Mouse (Mus musculus): ENCODE results near the gene Pfdn5. TPM values are rescaled to one million over a fixed set of nuclear protein-coding genes. Genes with fewer than 3 reads are reported as not detected.

Gene Pfdn5
- polyA plus RNA-seq (2015; fragmentation: Illumina TruSeq; extraction: RNeasy Lipid Tissue Mini Kit (QIAGEN cat#74804); ENCODE audit: insufficient read depth, low read depth, low replicate concordance), result 82.8 TPM

DNA sequence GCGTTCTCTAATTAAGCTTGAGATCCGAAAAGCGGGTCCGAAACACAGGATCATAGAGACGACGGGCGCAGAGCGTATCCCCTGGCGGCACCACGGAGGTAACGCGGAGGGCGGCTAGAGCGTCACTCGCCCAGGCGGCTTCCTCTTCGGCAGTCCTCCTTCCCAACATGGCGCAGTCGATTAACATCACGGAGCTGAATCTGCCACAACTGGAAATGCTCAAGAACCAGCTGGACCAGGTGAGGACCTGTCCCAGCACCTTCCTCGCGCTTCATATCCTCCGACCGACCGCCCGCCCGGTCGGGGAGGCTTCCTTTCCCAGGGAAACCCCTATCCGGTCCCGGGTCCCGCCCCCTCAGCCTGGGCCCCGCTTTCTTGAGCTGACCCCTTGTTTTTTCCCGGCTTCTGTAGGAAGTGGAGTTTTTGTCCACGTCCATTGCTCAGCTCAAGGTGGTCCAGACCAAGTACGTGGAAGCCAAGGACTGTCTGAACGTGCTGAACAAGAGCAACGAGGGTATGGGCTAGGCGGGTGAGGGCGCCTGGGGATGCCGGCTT is at the start of gene Pfdn5:
Gene Pfdn5 (plus strand): TSS at position 95 of the 555 bp plus-strand sequence.

DNA sequence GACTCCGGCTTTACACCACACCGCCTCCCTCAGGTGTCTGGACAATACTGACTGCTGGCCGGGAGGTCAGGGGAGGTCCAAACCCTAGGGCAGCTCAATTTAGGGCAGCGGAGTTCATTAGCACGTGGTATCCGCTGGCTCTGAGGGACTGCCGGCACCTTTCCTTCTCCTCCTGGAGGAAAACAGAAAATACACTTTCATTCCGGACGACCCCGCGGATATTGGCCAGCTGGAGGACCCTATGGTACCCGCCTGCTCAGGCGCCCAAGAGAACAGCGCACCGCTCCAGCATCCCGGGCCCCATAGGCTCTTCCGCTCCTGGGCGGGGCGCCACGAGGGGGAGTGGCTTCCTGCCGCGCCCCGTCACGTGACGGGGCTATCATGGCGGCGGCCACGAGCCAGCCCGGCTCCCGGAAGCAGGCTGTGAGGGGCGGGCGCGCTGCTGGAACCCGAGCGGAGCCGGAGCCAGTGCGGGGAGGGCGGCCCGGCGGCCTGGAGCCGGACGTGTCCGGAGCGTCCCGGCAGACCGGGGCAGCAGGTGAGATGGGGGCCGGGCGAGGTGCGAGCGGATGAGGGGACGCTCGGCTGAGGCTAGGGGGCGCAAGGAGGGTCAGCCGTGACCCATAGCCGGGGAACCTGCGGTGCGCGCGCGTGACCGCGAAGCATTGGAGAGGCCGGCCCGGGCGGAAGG is 46.7 kb upstream of the Pfdn5 start, which contains the start of gene Mfsd5:
Gene Mfsd5 (plus strand): TSS at position 363 of the 691 bp plus-strand sequence.

GRCm38 (mm10) chr15:102295633-102296367 is 30.1 kb upstream of the Pfdn5 start, which contains the start of gene Espl1:
Gene Espl1, plus strand, starts transcription at chr15:102296266.

GRCm38 (mm10) chr15:102331610-102332015 is 5.7 kb downstream of the Pfdn5 start, which contains the start of gene Myg1:
Gene Myg1, plus strand, starts transcription at chr15:102331709.

DNA sequence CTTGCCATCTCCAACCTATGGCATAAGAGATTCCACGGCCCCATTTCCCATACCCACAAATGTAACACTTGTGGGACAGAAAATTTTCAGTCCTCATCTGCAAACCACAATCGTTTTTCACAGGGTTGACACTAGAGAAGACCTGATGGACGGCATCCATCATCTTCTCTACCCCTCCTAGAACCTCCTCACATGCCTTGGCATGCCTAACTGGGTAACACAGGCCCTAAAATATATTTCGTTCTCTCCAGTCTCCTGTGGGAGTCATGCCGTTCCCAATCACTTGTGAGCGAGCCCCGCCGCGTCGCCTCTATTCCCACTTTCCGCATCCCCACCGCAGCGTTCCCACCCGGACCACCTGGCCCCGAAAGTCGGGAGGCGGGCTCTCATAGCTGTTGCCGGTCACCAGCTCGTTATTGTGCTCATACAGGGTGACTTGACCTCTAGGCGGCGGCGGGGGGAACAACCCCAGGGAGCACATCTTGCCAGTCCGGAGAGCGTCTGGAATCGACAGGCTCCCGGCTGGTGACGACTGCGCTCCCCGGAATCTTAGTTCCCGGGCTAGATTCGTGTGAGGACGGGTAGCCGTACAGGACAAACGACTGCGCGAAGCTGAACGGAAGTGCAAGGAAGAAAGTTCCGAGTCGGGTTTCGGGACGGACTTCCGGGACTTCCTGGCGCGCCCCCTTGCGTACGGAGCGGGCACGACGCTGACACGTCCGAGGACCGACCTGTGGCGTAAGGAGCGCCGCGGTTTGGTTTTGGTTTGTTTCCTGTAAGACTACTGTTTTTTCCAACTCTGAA is 24.4 kb downstream of the Pfdn5 start, which contains the start of gene Aaas:
Gene Aaas (minus strand): TSS at position 634 of the 804 bp plus-strand sequence.

GRCm38 (mm10) chr15:102366733-102367344 is 40.9 kb downstream of the Pfdn5 start, which contains the start of gene Sp7:
Gene Sp7, minus strand, starts transcription at chr15:102367182.

Other genes with a start within 250 kb of the Pfdn5 start
- gene Tns2, start 225.7 kb upstream of the Pfdn5 start, polyA plus RNA-seq (2015; fragmentation: Illumina TruSeq; extraction: RNeasy Lipid Tissue Mini Kit (QIAGEN cat#74804); ENCODE audit: insufficient read depth, low read depth, low replicate concordance), result 62.5 TPM
- 11.0 TPM for gene Spryd3, start 189.9 kb upstream of the Pfdn5 start, polyA plus RNA-seq (2015; fragmentation: Illumina TruSeq; extraction: RNeasy Lipid Tissue Mini Kit (QIAGEN cat#74804); ENCODE audit: insufficient read depth, low read depth, low replicate concordance)
- 136 TPM for gene Igfbp6, start 181.8 kb upstream of the Pfdn5 start, polyA plus RNA-seq (2015; fragmentation: Illumina TruSeq; extraction: RNeasy Lipid Tissue Mini Kit (QIAGEN cat#74804); ENCODE audit: insufficient read depth, low read depth, low replicate concordance)
- gene Soat2, start 175.6 kb upstream of the Pfdn5 start, polyA plus RNA-seq (2015; fragmentation: Illumina TruSeq; extraction: RNeasy Lipid Tissue Mini Kit (QIAGEN cat#74804); ENCODE audit: insufficient read depth, low read depth, low replicate concordance), result 0.98 TPM
- 19.2 TPM for gene Zfp740, start 122.9 kb upstream of the Pfdn5 start, polyA plus RNA-seq (2015; fragmentation: Illumina TruSeq; extraction: RNeasy Lipid Tissue Mini Kit (QIAGEN cat#74804); ENCODE audit: insufficient read depth, low read depth, low replicate concordance)
- 14.2 TPM for gene Csad, start 121.4 kb upstream of the Pfdn5 start, polyA plus RNA-seq (2015; fragmentation: Illumina TruSeq; extraction: RNeasy Lipid Tissue Mini Kit (QIAGEN cat#74804); ENCODE audit: insufficient read depth, low read depth, low replicate concordance)
- gene Itgb7, start 94.2 kb upstream of the Pfdn5 start, polyA plus RNA-seq (2015; fragmentation: Illumina TruSeq; extraction: RNeasy Lipid Tissue Mini Kit (QIAGEN cat#74804); ENCODE audit: insufficient read depth, low read depth, low replicate concordance), result 2.8 TPM
- 13.8 TPM for gene Rarg, start 68.6 kb upstream of the Pfdn5 start, polyA plus RNA-seq (2015; fragmentation: Illumina TruSeq; extraction: RNeasy Lipid Tissue Mini Kit (QIAGEN cat#74804); ENCODE audit: insufficient read depth, low read depth, low replicate concordance)
- not detected for gene Gm9918, start 55.6 kb upstream of the Pfdn5 start, polyA plus RNA-seq (2015; fragmentation: Illumina TruSeq; extraction: RNeasy Lipid Tissue Mini Kit (QIAGEN cat#74804); ENCODE audit: insufficient read depth, low read depth, low replicate concordance)
- gene Mfsd5, start 46.7 kb upstream of the Pfdn5 start, polyA plus RNA-seq (2015; fragmentation: Illumina TruSeq; extraction: RNeasy Lipid Tissue Mini Kit (QIAGEN cat#74804); ENCODE audit: insufficient read depth, low read depth, low replicate concordance), result 8.9 TPM
- gene Espl1, start 29.9 kb upstream of the Pfdn5 start, polyA plus RNA-seq (2015; fragmentation: Illumina TruSeq; extraction: RNeasy Lipid Tissue Mini Kit (QIAGEN cat#74804); ENCODE audit: insufficient read depth, low read depth, low replicate concordance), result 1.5 TPM
- 24.2 TPM for gene Myg1, start 5.6 kb downstream of the Pfdn5 start, polyA plus RNA-seq (2015; fragmentation: Illumina TruSeq; extraction: RNeasy Lipid Tissue Mini Kit (QIAGEN cat#74804); ENCODE audit: insufficient read depth, low read depth, low replicate concordance)
- gene Aaas, start 24.7 kb downstream of the Pfdn5 start, polyA plus RNA-seq (2015; fragmentation: Illumina TruSeq; extraction: RNeasy Lipid Tissue Mini Kit (QIAGEN cat#74804); ENCODE audit: insufficient read depth, low read depth, low replicate concordance), result 18.0 TPM
- 0.26 TPM for gene Sp7, start 41.1 kb downstream of the Pfdn5 start, polyA plus RNA-seq (2015; fragmentation: Illumina TruSeq; extraction: RNeasy Lipid Tissue Mini Kit (QIAGEN cat#74804); ENCODE audit: insufficient read depth, low read depth, low replicate concordance)
- gene Sp1, start 80.0 kb downstream of the Pfdn5 start, polyA plus RNA-seq (2015; fragmentation: Illumina TruSeq; extraction: RNeasy Lipid Tissue Mini Kit (QIAGEN cat#74804); ENCODE audit: insufficient read depth, low read depth, low replicate concordance), result 6.9 TPM
- 1.3 TPM for gene Amhr2, start 119.3 kb downstream of the Pfdn5 start, polyA plus RNA-seq (2015; fragmentation: Illumina TruSeq; extraction: RNeasy Lipid Tissue Mini Kit (QIAGEN cat#74804); ENCODE audit: insufficient read depth, low read depth, low replicate concordance)
- 31.0 TPM for gene Prr13, start 132.9 kb downstream of the Pfdn5 start, polyA plus RNA-seq (2015; fragmentation: Illumina TruSeq; extraction: RNeasy Lipid Tissue Mini Kit (QIAGEN cat#74804); ENCODE audit: insufficient read depth, low read depth, low replicate concordance)
- 149 TPM for gene Pcbp2, start 144.4 kb downstream of the Pfdn5 start, polyA plus RNA-seq (2015; fragmentation: Illumina TruSeq; extraction: RNeasy Lipid Tissue Mini Kit (QIAGEN cat#74804); ENCODE audit: insufficient read depth, low read depth, low replicate concordance)
- not detected for gene Gm10337, start 177.6 kb downstream of the Pfdn5 start, polyA plus RNA-seq (2015; fragmentation: Illumina TruSeq; extraction: RNeasy Lipid Tissue Mini Kit (QIAGEN cat#74804); ENCODE audit: insufficient read depth, low read depth, low replicate concordance)
- 5.1 TPM for gene Map3k12, start 190.9 kb downstream of the Pfdn5 start, polyA plus RNA-seq (2015; fragmentation: Illumina TruSeq; extraction: RNeasy Lipid Tissue Mini Kit (QIAGEN cat#74804); ENCODE audit: insufficient read depth, low read depth, low replicate concordance)
- gene Tarbp2, start 192.1 kb downstream of the Pfdn5 start, polyA plus RNA-seq (2015; fragmentation: Illumina TruSeq; extraction: RNeasy Lipid Tissue Mini Kit (QIAGEN cat#74804); ENCODE audit: insufficient read depth, low read depth, low replicate concordance), result 11.7 TPM
- gene Npff, start 198.8 kb downstream of the Pfdn5 start, polyA plus RNA-seq (2015; fragmentation: Illumina TruSeq; extraction: RNeasy Lipid Tissue Mini Kit (QIAGEN cat#74804); ENCODE audit: insufficient read depth, low read depth, low replicate concordance), result 7.2 TPM